Mouse (Mus musculus): ENCODE measurements around the gene Spns3. TPM values are rescaled to one million over a fixed set of nuclear protein-coding genes. Genes with fewer than 3 reads are reported as not detected.

Spns3 gene
- total and polyA plus RNA-seq, 2 experiments from 2014 or later, result 0.04 TPM; not detected in 1

- no peak for ATAC-seq (ENCODE audit: insufficient read depth, low read depth)
- no peak overlapping the region for H3K4me2 ChIP-seq (ENCODE audit: low read depth, low read length)
- peaks cover 40% of the 10 kb centered on the region for H3K27me3 ChIP-seq (ENCODE audit: control insufficient read depth, insufficient read depth, low read length)
- no peaks in the 10 kb centered on the region for H3K9me3 ChIP-seq (replicated peaks; ENCODE audit: control insufficient read depth, low read length)
- no peaks in the 10 kb centered on the region for H3K36me3 ChIP-seq (replicated peaks; ENCODE audit: control insufficient read depth, insufficient read depth, low read length)
- H3K4me3 ChIP-seq (ENCODE audit: low read depth, low read length), result no peak overlapping the region
- TF ChIP-seq CTCF (IDR thresholded peaks at IDR 0.05; ENCODE audit: low read depth) (no peak), EP300 (IDR thresholded peaks at IDR 0.05; ENCODE audit: low read depth) (no peak)
- no peak overlapping the region for H3K27ac ChIP-seq (ENCODE audit: low read depth)
- H3K4me1 ChIP-seq (ENCODE audit: control insufficient read depth, insufficient read depth), result no peaks in the 10 kb centered on the region
- no peak overlapping the region for H3K9ac ChIP-seq (replicated peaks; ENCODE audit: low read depth, low read length)
- no peak for DNase-seq (ENCODE audit: low spot score)
- WGBS, result 62% methylated on average over 15 of the region's 15 CpGs
These were observed 59.0 kb downstream of the Spns3 start for GRCm38 (mm10) chr11:72491130-72491960.

DNA sequence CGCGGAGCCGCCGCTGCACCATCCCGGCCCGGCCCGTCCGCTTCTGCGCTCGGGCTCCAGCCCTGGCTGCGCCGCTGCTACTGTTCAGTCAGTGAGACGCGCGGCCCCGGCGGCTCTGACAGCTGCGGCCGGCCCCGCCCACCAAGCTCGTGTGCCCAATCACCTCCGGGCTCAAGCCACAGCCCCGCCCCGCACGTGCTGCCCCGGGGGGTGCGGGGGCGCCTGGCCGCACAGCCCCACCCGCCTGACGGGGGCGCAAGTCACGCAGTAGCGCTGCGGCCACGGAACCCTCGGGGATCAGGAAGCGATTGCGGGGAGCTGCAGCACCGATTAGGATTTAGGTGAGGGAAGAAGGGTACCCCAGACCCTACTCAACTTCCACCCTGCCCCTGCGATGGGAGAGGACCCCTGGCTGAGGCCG is 60.4 kb downstream of the Spns3 start, which contains the start of gene Spns2:
Spns2 (minus strand) TSS at position 24 of the 421 bp plus-strand sequence.
- Histone ChIP-seq H3K36me3 (replicated peaks; ENCODE audit: control insufficient read depth, insufficient read depth, low read length) (no peaks in the 10 kb centered on the region), H3K4me2 (ENCODE audit: low read depth, low read length) (peak within 1 kb of the TSS; percentile 98), H3K9ac (replicated peaks; ENCODE audit: low read depth, low read length) (peak within 1 kb of the TSS; percentile 68), H3K9me3 (replicated peaks; ENCODE audit: control insufficient read depth, low read length) (no peaks in the 10 kb centered on the region), H3K27me3 (ENCODE audit: control insufficient read depth, insufficient read depth, low read length) (peaks cover 40% of the 10 kb centered on the region), H3K4me1 (ENCODE audit: control insufficient read depth, insufficient read depth) (no peaks in the 10 kb centered on the region), H3K27ac (ENCODE audit: low read depth) (peak within 1 kb of the TSS; percentile 58), H3K4me3 (ENCODE audit: low read depth, low read length) (peak within 1 kb of the TSS; percentile 73)
- DNase-seq (ENCODE audit: low spot score) (peak; percentile 81), ATAC-seq (ENCODE audit: insufficient read depth, low read depth) (peak; percentile 93)
- under 1% methylated on average over 32 of the region's 42 CpGs for WGBS
- peak; percentile 46 for TF ChIP-seq CTCF (IDR thresholded peaks at IDR 0.05; ENCODE audit: low read depth)
- no peak for TF ChIP-seq EP300 (IDR thresholded peaks at IDR 0.05; ENCODE audit: low read depth)

- DNase-seq (ENCODE audit: low spot score) (no peak), ATAC-seq (ENCODE audit: insufficient read depth, low read depth) (peak; percentile 2; the same call in 1 of the 2 replicates)
- Histone ChIP-seq H3K4me3 (ENCODE audit: low read depth, low read length) (peak overlapping the region; percentile 73), H3K9ac (replicated peaks; ENCODE audit: low read depth, low read length) (peak overlapping the region; percentile 68), H3K4me2 (ENCODE audit: low read depth, low read length) (peak overlapping the region; percentile 98), H3K27me3 (ENCODE audit: control insufficient read depth, insufficient read depth, low read length) (peaks cover 40% of the 10 kb centered on the region), H3K27ac (ENCODE audit: low read depth) (peak overlapping the region; percentile 58), H3K4me1 (ENCODE audit: control insufficient read depth, insufficient read depth) (no peaks in the 10 kb centered on the region), H3K36me3 (replicated peaks; ENCODE audit: control insufficient read depth, insufficient read depth, low read length) (no peaks in the 10 kb centered on the region), H3K9me3 (replicated peaks; ENCODE audit: control insufficient read depth, low read length) (no peaks in the 10 kb centered on the region)
- under 1% methylated on average over 25 of the region's 42 CpGs for WGBS
- no peak for TF ChIP-seq CTCF (IDR thresholded peaks at IDR 0.05; ENCODE audit: low read depth)
- no peak for TF ChIP-seq EP300 (IDR thresholded peaks at IDR 0.05; ENCODE audit: low read depth)
These were observed 60.9 kb downstream of the Spns3 start for GRCm38 (mm10) chr11:72489397-72489796.

GRCm38 (mm10) chr11:72488753-72489271 is 61.5 kb downstream of the Spns3 start:
- peak overlapping the region; percentile 68 for H3K9ac ChIP-seq (replicated peaks; ENCODE audit: low read depth, low read length)
- 1% methylated on average over 38 of the region's 38 CpGs for WGBS
- H3K27me3 ChIP-seq (ENCODE audit: control insufficient read depth, insufficient read depth, low read length), result peaks cover 40% of the 10 kb centered on the region
- H3K4me2 ChIP-seq (ENCODE audit: low read depth, low read length), result peak overlapping the region; percentile 98
- ATAC-seq (ENCODE audit: insufficient read depth, low read depth) (peak; percentile 18; the same call in 1 of the 2 replicates), DNase-seq (ENCODE audit: low spot score) (no peak)
- H3K9me3 ChIP-seq (replicated peaks; ENCODE audit: control insufficient read depth, low read length), result no peaks in the 10 kb centered on the region
- peak overlapping the region; percentile 58 for H3K27ac ChIP-seq (ENCODE audit: low read depth)
- H3K4me1 ChIP-seq (ENCODE audit: control insufficient read depth, insufficient read depth), result no peaks in the 10 kb centered on the region
- peak overlapping the region; percentile 73 for H3K4me3 ChIP-seq (ENCODE audit: low read depth, low read length)
- no peaks in the 10 kb centered on the region for H3K36me3 ChIP-seq (replicated peaks; ENCODE audit: control insufficient read depth, insufficient read depth, low read length)
- no peak for TF ChIP-seq EP300 (IDR thresholded peaks at IDR 0.05; ENCODE audit: low read depth)
- TF ChIP-seq CTCF (IDR thresholded peaks at IDR 0.05; ENCODE audit: low read depth), result no peak

DNA sequence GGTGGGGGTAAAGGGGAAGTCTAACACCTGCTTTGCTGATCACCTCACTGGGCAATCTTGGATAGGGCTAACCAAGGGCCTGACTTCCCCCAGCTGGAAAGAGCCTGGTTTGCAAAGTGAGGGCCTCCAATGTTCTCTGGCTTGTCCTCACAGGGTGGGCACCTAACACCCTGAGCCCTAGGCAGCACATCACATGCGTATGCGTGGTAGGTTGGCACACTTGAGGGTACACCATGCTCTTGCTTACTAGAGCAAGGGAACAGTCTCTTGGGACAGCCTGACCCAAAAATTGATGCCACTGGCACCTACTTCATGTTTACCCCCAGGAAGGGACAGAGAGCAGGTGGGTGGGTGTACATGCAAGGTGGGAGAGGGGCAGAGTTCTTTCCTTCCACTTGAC is 62.6 kb downstream of the Spns3 start:
- peak overlapping the region; percentile 43 for H3K27ac ChIP-seq (ENCODE audit: low read depth)
- ATAC-seq (ENCODE audit: insufficient read depth, low read depth), result no peak
- no peaks in the 10 kb centered on the region for H3K9me3 ChIP-seq (replicated peaks; ENCODE audit: control insufficient read depth, low read length)
- H3K9ac ChIP-seq (replicated peaks; ENCODE audit: low read depth, low read length), result peak overlapping the region; percentile 68; the same call in 1 of the 2 replicates
- 90% methylated on average over 2 of the region's 2 CpGs for WGBS
- no peaks in the 10 kb centered on the region for H3K4me1 ChIP-seq (ENCODE audit: control insufficient read depth, insufficient read depth)
- peaks cover 40% of the 10 kb centered on the region for H3K27me3 ChIP-seq (ENCODE audit: control insufficient read depth, insufficient read depth, low read length)
- DNase-seq (ENCODE audit: low spot score), result no peak
- peak overlapping the region; percentile 98 for H3K4me2 ChIP-seq (ENCODE audit: low read depth, low read length)
- H3K4me3 ChIP-seq (ENCODE audit: low read depth, low read length), result peak overlapping the region; percentile 73
- TF ChIP-seq CTCF (IDR thresholded peaks at IDR 0.05; ENCODE audit: low read depth) (no peak), EP300 (IDR thresholded peaks at IDR 0.05; ENCODE audit: low read depth) (no peak)
- H3K36me3 ChIP-seq (replicated peaks; ENCODE audit: control insufficient read depth, insufficient read depth, low read length), result no peaks in the 10 kb centered on the region

Data from heart, postnatal 0 days (tissue).